Mouse (Mus musculus) thymus, adult 2 months (tissue): ENCODE measurements around the gene Pofut2. TPM values are rescaled to one million over a fixed set of nuclear protein-coding genes. Genes with fewer than 3 reads are reported as not detected.

ENCODE experiments used
- DNase-seq: peaks from one replicate; pipeline ENCODE4 v3.0.0; 2021
- H3K27ac ChIP-seq: fragments of 200-500 bp; 2 replicates; pipeline ENCODE4 v1.5.1; 2012; ENCODE audit warnings: low read length, control low read depth; ENCODE audit not compliant: control insufficient read depth, insufficient read depth
- H3K27me3 ChIP-seq: fragments of 200-500 bp; 2 replicates; pipeline ENCODE4 v1.6.1; 2012; ENCODE audit warnings: mild to moderate bottlenecking, low read length, moderate library complexity, mixed read lengths; ENCODE audit not compliant: control insufficient read depth, insufficient read depth
- H3K36me3 ChIP-seq: fragments of 200-500 bp; 2 replicates; pipeline ENCODE4 v1.6.1; 2012; ENCODE audit warnings: mild to moderate bottlenecking, low read length, moderate library complexity; ENCODE audit not compliant: control insufficient read depth, insufficient read depth
- H3K4me1 ChIP-seq: fragments of 200-500 bp; replicated peaks from 2 replicates; pipeline ENCODE4 v1.6.1; 2012; ENCODE audit warnings: low read length; ENCODE audit not compliant: control insufficient read depth, insufficient read depth
- H3K4me3 ChIP-seq: fragments of 200-500 bp; 2 replicates; pipeline ENCODE4 v1.5.1; 2012; ENCODE audit warnings: mild to moderate bottlenecking, low read length, control low read depth, moderate library complexity; ENCODE audit not compliant: control insufficient read depth, insufficient read depth
- CTCF ChIP-seq: fragments of 200-500 bp; IDR thresholded peaks from 2 replicates; pipeline ENCODE4 v1.5.1; 2012; ENCODE audit warnings: mild to moderate bottlenecking, control low read depth, low read length, moderate library complexity, borderline replicate concordance; ENCODE audit not compliant: control insufficient read depth, poor library complexity, insufficient read depth; ENCODE audit errors: extremely low read depth
- POLR2A ChIP-seq: fragments of 200-500 bp; IDR thresholded peaks from 2 replicates; pipeline ENCODE4 v1.6.1; 2012; ENCODE audit warnings: mild to moderate bottlenecking, low read length, control low read depth, moderate library complexity; ENCODE audit not compliant: control insufficient read depth, poor library complexity, insufficient read depth; ENCODE audit errors: extremely low read depth
- WGBS: fragments of 180-500 bp; shearing (Covaris S2); methylation state at CpG from one replicate; pipeline ENCODE4 v1.1.7; 2018; 5-methylcytosine and 5-hydroxymethylcytosine counted together
- polyA plus RNA-seq: library from polyadenylated mRNA; depleted of rRNA; stranded (reverse); fragments of >200 nt; gene quantifications from 2 replicates; pipeline ENCODE4 v1.2.3, GENCODE M21; 2012

The Pofut2 gene
- polyA plus RNA-seq, 1 experiment: 60.0 TPM

DNA sequence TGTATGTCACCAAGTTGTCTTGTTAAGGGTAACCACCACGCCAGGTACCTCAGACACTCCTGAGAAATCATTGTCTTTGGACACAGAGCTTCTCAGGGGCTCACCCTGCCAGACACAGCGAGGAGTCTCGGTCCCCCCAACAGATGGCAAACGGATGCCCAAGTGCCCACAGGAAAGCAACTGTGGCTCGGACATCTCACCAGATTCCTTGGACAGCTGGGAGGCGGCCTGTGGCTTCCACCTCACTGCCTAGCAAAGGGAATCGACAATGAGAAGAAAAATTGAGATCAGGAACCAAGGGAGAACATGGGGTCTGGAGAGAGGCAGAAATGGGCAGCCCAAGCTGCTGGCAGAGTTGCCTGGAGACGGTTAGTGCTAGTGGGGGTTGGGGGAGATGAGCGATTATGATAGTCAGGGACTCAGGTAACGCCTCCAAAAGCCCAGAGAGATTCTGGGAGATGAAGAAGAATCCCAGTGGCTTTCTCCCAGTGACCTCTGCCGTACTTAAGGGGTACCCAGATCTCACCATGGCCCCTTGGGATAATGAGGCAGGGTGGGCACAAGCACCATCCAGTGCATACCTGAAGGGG lies 36.0 kb upstream of the Pofut2 start:
- 94% methylated on average over 11 of the region's 11 CpGs for WGBS
- H3K27me3 ChIP-seq: no peaks in the 10 kb centered on the region
- H3K27ac ChIP-seq: no peak overlapping the region
- no peaks in the 10 kb centered on the region for H3K36me3 ChIP-seq
- TF ChIP-seq CTCF: no peak
- no peak for TF ChIP-seq POLR2A
- no peak overlapping the region for H3K4me3 ChIP-seq
- no peaks in the 10 kb centered on the region for H3K4me1 ChIP-seq
- DNase-seq: no peak

DNA sequence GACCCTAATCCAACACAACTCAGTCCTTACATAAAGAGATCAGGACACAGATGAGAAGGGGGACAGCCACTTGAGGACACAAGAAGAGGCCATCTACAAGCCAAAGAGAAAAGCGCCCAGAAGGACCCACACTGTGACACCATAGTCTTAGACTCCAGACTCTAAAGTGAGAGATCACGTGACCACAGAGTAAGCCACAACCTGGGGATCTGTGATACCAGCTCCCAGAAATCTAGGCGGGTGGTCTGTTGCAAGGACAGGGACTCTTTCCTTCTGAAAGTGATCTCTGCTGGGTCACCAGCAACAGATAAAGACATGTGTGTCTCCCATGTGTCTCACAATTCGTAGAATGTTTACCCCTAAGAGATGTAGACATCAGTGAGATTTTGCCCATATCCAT lies 34.6 kb upstream of the Pofut2 start:
- no peak for DNase-seq
- Histone ChIP-seq H3K4me3 (no peak overlapping the region), H3K27me3 (no peaks in the 10 kb centered on the region), H3K36me3 (no peaks in the 10 kb centered on the region), H3K4me1 (no peaks in the 10 kb centered on the region), H3K27ac (no peak overlapping the region)
- 84% methylated on average over 4 of the region's 4 CpGs for WGBS
- no peak for TF ChIP-seq POLR2A
- no peak for TF ChIP-seq CTCF

DNA sequence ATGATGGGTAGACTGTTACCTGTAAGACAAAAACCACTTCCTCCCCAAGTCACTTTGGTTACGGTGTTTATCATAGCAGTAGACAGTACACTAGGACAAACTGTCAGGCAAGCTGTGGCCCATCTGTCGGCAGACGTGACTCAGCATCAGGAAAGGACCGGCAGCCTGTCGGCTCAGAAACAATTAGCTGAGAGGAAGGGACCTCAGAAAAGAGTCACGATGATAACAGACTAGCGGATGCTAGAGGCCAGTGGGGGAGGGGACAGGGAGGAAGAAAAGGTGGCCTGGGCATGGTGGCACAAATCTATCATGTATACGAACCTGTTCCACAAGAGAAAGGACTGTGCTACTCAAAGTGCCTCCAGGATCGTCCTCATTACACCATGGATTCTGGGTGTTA lies 33.6 kb upstream of the Pofut2 start:
- no peak for TF ChIP-seq POLR2A
- TF ChIP-seq CTCF: no peak
- Histone ChIP-seq H3K27ac (no peak overlapping the region), H3K27me3 (no peaks in the 10 kb centered on the region), H3K4me3 (no peak overlapping the region), H3K36me3 (no peaks in the 10 kb centered on the region), H3K4me1 (no peaks in the 10 kb centered on the region)
- DNase-seq: no peak
- 3% methylated on average over 9 of the region's 9 CpGs for WGBS

DNA sequence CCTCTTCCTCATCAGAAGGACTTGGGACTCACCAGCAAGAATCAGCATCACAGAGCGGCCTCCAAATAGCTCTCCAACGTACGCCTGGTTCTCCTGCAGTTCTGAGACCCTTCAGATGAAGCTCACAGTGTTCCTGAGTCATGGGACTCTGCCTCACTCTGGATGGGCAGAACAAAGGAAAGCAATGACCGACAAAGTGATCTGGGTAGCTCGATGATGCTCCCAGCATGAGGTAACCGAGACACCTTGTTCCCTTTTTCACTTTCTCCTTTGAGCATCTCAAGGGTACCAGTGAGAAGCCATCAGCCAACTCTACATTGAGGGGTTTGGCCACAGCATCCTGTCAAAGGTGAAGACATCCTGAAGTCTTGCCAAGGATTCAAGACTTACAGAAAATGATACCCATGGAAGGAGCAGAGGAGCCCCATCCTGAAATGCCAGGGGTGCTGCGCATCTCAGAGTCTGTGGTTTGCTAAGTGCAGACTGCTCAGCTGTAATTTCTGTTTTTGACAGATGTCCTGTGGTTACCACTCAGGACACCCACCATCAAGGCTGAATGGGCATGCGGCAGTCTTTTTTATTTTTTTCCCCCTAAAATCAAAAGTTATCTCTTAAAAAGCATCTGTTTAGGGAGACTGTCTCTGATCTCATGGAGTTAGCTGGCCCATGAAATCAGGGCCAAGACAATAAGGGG lies 32.9 kb upstream of the Pofut2 start:
- H3K4me3 ChIP-seq: no peak overlapping the region
- TF ChIP-seq POLR2A (no peak), CTCF (no peak)
- no peaks in the 10 kb centered on the region for H3K27me3 ChIP-seq
- DNase-seq: no peak
- 31% methylated on average over 8 of the region's 8 CpGs for WGBS
- H3K36me3 ChIP-seq: no peaks in the 10 kb centered on the region
- H3K27ac ChIP-seq: no peak overlapping the region
- H3K4me1 ChIP-seq: no peaks in the 10 kb centered on the region

DNA sequence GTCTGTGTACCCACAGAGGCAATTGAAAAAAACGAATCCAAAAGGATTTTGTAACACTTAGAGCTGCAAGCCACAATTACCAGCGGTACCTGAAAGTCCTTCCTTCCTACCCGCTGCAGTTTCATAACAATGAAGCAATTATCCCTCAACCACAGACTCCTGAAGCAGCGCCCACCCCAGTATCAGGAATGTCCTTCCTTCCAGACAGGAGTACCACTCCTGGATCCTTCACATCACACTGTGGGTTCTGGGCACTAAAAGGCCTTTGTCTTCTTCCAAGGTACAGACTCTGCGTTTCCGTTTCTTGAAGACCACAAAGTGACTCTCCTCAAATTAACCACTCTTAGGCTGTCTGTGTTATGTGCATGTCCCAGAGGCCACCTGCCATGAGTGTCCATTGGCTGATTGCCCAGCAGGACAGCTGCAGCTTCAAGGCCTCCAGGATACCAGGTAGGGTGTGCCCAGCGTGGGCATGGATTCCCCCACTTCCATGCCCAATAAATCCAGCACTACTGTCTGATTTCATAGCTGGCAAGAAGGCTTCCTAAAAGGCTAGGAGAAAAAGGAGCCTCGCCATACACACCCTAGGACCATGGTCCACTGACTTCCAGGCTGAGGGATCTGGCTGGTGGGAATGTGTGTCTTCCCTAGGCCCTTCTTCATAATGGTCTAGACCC lies 32.2 kb upstream of the Pofut2 start:
- TF ChIP-seq POLR2A (no peak), CTCF (no peak)
- 22% methylated on average over 8 of the region's 8 CpGs for WGBS
- H3K36me3 ChIP-seq: no peaks in the 10 kb centered on the region
- no peak overlapping the region for H3K27ac ChIP-seq
- no peaks in the 10 kb centered on the region for H3K4me1 ChIP-seq
- no peaks in the 10 kb centered on the region for H3K27me3 ChIP-seq
- DNase-seq: no peak
- H3K4me3 ChIP-seq: no peak overlapping the region

DNA sequence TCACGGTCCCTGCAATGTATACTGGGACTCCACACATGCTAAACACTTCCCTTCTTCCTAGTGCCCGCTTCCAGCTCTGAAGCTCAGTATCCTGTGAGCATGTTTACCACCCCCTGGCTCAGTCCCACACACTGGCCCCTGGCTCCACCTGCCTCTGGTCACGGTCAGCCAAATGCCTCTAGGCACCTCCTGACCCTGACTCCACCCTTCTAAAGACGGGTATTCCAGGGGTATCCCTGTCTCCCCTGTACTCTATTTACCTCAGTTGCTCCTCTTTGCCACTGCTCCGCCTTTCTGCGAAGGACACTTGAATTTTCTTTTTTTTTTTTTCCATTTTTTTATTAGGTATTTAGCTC lies 31.7 kb upstream of the Pofut2 start:
- WGBS: 94% methylated on average over 6 of the region's 6 CpGs
- TF ChIP-seq POLR2A (no peak), CTCF (no peak)
- Histone ChIP-seq H3K27ac (no peak overlapping the region), H3K36me3 (no peaks in the 10 kb centered on the region), H3K4me3 (no peak overlapping the region), H3K27me3 (no peaks in the 10 kb centered on the region), H3K4me1 (no peaks in the 10 kb centered on the region)
- no peak for DNase-seq
